Mouse (Mus musculus): Measurements from ENCODE around the gene L3mbtl4.

The L3mbtl4 gene

GRCm38 (mm10) chr17:68273527-68273926 is at the start of gene L3mbtl4:
Gene L3mbtl4 (plus strand): TSS chr17:68273797.
- DNase-seq (ENCODE audit: low read depth, low spot score): peak; percentile 58

- no peak for DNase-seq (ENCODE audit: low read depth, low spot score)
These were observed 43.1 kb upstream of the L3mbtl4 start for GRCm38 (mm10) chr17:68230484-68230883.

- no peak for DNase-seq (ENCODE audit: low read depth, low spot score)
These were observed 38.2 kb upstream of the L3mbtl4 start for GRCm38 (mm10) chr17:68235380-68235779.

- DNase-seq (ENCODE audit: low read depth, low spot score): peak; percentile 5
These were observed 36.6 kb upstream of the L3mbtl4 start for GRCm38 (mm10) chr17:68236992-68237391.

- DNase-seq (ENCODE audit: low read depth, low spot score): no peak
These were observed 33.4 kb upstream of the L3mbtl4 start for GRCm38 (mm10) chr17:68240171-68240570.

GRCm38 (mm10) chr17:68264835-68265557 is 8.6 kb upstream of the L3mbtl4 start:
- DNase-seq (ENCODE audit: low read depth, low spot score): no peak

GRCm38 (mm10) chr17:68273954-68274353 is 357 bp downstream of the L3mbtl4 start:
- DNase-seq (ENCODE audit: low read depth, low spot score): peak; percentile 3

- DNase-seq (ENCODE audit: low read depth, low spot score): no peak
These were observed 1.5 kb downstream of the L3mbtl4 start for GRCm38 (mm10) chr17:68275138-68275537.

GRCm38 (mm10) chr17:68280915-68281314 is 7.3 kb downstream of the L3mbtl4 start:
- no peak for DNase-seq (ENCODE audit: low read depth, low spot score)

- peak; percentile 5 for DNase-seq (ENCODE audit: low read depth, low spot score)
These were observed 11.7 kb downstream of the L3mbtl4 start for GRCm38 (mm10) chr17:68285119-68285782.

GRCm38 (mm10) chr17:68288094-68288493 is 14.5 kb downstream of the L3mbtl4 start:
- DNase-seq (ENCODE audit: low read depth, low spot score): no peak

GRCm38 (mm10) chr17:68288699-68289098 is 15.1 kb downstream of the L3mbtl4 start:
- DNase-seq (ENCODE audit: low read depth, low spot score): no peak

- DNase-seq (ENCODE audit: low read depth, low spot score): no peak
These were observed 18.2 kb downstream of the L3mbtl4 start for GRCm38 (mm10) chr17:68291713-68292364.

- DNase-seq (ENCODE audit: low read depth, low spot score): no peak
These were observed 34.8 kb downstream of the L3mbtl4 start for GRCm38 (mm10) chr17:68308381-68308780.

- DNase-seq (ENCODE audit: low read depth, low spot score): no peak
These were observed 38.8 kb downstream of the L3mbtl4 start for GRCm38 (mm10) chr17:68312286-68312927.

GRCm38 (mm10) chr17:68320940-68321339 is 47.3 kb downstream of the L3mbtl4 start:
- no peak for DNase-seq (ENCODE audit: low read depth, low spot score)

GRCm38 (mm10) chr17:68322607-68323006 is 49.0 kb downstream of the L3mbtl4 start:
- DNase-seq (ENCODE audit: low read depth, low spot score): no peak

GRCm38 (mm10) chr17:68332225-68332624 is 58.6 kb downstream of the L3mbtl4 start:
- peak; percentile 28 for DNase-seq (ENCODE audit: low read depth, low spot score)

GRCm38 (mm10) chr17:68333382-68333781 is 59.8 kb downstream of the L3mbtl4 start:
- DNase-seq (ENCODE audit: low read depth, low spot score): no peak

GRCm38 (mm10) chr17:68338917-68339553 is 65.4 kb downstream of the L3mbtl4 start:
- no peak for DNase-seq (ENCODE audit: low read depth, low spot score)

- DNase-seq (ENCODE audit: low read depth, low spot score): no peak
These were observed 84.1 kb downstream of the L3mbtl4 start for GRCm38 (mm10) chr17:68357687-68358086.

- no peak for DNase-seq (ENCODE audit: low read depth, low spot score)
These were observed 97.5 kb downstream of the L3mbtl4 start for GRCm38 (mm10) chr17:68371101-68371500.

Data from ZHBTc4 (cell line).